Mouse (Mus musculus) E14TG2a.4 (cell line): ENCODE data around the gene Pole.

Experiments
- H3K27me3 ChIP-seq: 2 replicates; pipeline ENCODE4 v1.6.1; 2014; ENCODE audit warnings: low read length, control low read depth; ENCODE audit not compliant: insufficient read depth
- H3K36me3 ChIP-seq: 2 replicates; pipeline ENCODE4 v1.6.1; 2014; ENCODE audit warnings: low read length, control low read depth; ENCODE audit not compliant: insufficient read depth
- H3K4me1 ChIP-seq: replicated peaks from 2 replicates; pipeline ENCODE4 v1.6.1; 2014; ENCODE audit warnings: low read depth, low read length, control low read depth
- H3K4me3 ChIP-seq: replicated peaks from 2 replicates; pipeline ENCODE4 v1.5.1; 2014; ENCODE audit warnings: mild to moderate bottlenecking, low read length
- H3K9me3 ChIP-seq: 2 replicates; pipeline ENCODE4 v1.6.1; 2014; ENCODE audit warnings: low read length, control low read depth
- CTCF ChIP-seq: conservative IDR thresholded peaks from 2 replicates; pipeline ENCODE4 v1.5.1; 2014; ENCODE audit warnings: low read length
- NANOG ChIP-seq: IDR thresholded peaks from 2 replicates; pipeline ENCODE4 v1.6.1; 2014; ENCODE audit warnings: borderline replicate concordance, low read length, mixed read lengths
- POU5F1 ChIP-seq: IDR thresholded peaks from 2 replicates; pipeline ENCODE4 v1.6.1; 2014; ENCODE audit warnings: low read length, borderline replicate concordance

Gene Pole

DNA sequence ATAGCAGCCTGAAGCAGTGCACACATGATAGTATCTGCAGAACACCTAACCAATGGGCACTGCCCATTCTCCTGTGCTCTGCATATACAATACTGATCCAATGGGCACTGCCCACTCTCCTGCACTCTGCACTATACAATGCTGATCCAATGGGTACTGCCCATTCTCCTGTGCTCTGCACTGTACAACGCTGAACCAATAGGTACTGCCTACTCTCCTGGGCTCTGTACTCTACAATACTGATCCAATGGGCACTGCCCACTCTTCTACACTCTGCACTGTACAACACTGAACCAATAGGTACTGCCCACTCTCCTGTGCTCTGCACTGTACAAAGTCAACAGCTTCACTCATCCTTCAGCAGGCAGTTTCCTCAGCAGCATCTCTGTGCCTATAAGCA is 9.2 kb upstream of the Pole start:
- Histone ChIP-seq H3K4me1 (no peaks in the 10 kb centered on the region), H3K4me3 (no peak overlapping the region), H3K27me3 (no peaks in the 10 kb centered on the region), H3K9me3 (no peaks in the 10 kb centered on the region), H3K36me3 (peaks cover 65% of the 10 kb centered on the region)
- TF ChIP-seq CTCF: no peak
- no peak for TF ChIP-seq NANOG
- no peak for TF ChIP-seq POU5F1

GRCm38 (mm10) chr5:110281984-110282383 is 4.1 kb upstream of the Pole start:
- no peak overlapping the region for H3K4me3 ChIP-seq
- H3K27me3 ChIP-seq: peaks cover 7% of the 10 kb centered on the region
- H3K36me3 ChIP-seq: peaks cover 37% of the 10 kb centered on the region
- TF ChIP-seq CTCF: no peak
- no peak for TF ChIP-seq NANOG
- no peak for TF ChIP-seq POU5F1
- H3K4me1 ChIP-seq: peaks cover 31% of the 10 kb centered on the region
- H3K9me3 ChIP-seq: no peaks in the 10 kb centered on the region

GRCm38 (mm10) chr5:110284536-110284935 is 1.6 kb upstream of the Pole start:
- Histone ChIP-seq H3K9me3 (no peaks in the 10 kb centered on the region), H3K4me1 (peaks cover 38% of the 10 kb centered on the region), H3K4me3 (peak overlapping the region; percentile 94), H3K27me3 (peaks cover 7% of the 10 kb centered on the region), H3K36me3 (peaks cover 41% of the 10 kb centered on the region)
- TF ChIP-seq CTCF (peak; percentile 83), NANOG (no peak)

- peaks cover 47% of the 10 kb centered on the region for H3K36me3 ChIP-seq
- peak overlapping the region; percentile 94 for H3K4me3 ChIP-seq
- TF ChIP-seq NANOG: no peak
- H3K27me3 ChIP-seq: peaks cover 7% of the 10 kb centered on the region
- no peaks in the 10 kb centered on the region for H3K9me3 ChIP-seq
- peaks cover 38% of the 10 kb centered on the region for H3K4me1 ChIP-seq
These were observed 950 bp upstream of the Pole start for GRCm38 (mm10) chr5:110285156-110285555.

DNA sequence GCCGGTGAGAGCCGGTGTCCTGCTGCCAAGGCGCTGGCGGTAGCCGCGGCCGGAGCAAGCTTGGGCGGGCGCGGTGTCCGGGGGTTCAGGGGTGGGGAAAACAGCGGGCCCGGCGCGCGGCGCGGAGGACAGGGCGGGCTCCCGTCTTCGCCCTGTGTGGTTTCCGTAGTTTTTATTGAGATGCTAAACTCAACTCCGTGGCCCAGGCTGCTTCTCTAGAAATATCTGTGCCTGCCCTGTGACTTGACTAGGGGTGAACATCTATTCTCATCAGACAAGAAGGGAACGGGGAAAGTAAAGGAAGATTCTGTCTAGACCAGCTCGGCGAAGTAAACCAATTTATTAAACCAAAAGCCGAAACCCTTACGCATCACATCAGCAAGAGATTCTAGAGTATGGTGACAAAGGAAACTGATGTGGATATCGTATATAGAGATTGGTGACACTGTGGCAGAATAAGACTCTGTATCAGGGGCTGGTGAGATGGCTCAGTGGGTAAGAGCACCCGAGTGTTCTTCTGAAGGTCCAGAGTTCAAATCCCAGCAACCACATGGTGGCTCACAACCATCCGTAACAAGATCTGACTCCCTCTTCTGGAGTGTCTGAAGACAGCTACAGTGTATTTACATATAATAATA is 459 bp downstream of the Pole start:
- peak overlapping the region; percentile 94 for H3K4me3 ChIP-seq

DNA sequence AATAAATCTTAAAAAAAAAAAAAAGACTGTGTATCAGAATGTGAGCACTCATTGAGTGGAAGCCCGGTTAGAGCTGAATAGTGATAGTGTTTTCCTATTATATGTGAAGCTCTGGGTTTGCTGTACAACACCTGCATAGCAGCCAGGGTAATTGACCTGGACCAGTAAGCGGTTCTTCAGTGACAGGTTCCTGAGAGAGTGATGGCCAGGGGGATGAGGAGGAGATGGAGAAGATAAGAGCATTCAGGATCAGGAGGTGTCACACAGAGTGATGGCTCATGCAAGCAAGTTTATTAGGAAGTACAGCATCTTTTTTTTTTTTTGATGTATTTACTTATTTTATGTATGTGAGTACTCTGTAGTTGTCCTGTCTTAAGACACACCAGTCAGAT is 974 bp downstream of the Pole start:
- H3K4me3 ChIP-seq: peak overlapping the region; percentile 94
- H3K9me3 ChIP-seq: no peaks in the 10 kb centered on the region
- peaks cover 37% of the 10 kb centered on the region for H3K4me1 ChIP-seq
- H3K36me3 ChIP-seq: peaks cover 51% of the 10 kb centered on the region
- peaks cover 7% of the 10 kb centered on the region for H3K27me3 ChIP-seq
- TF ChIP-seq CTCF: no peak

More for the DNA sequence above, 459 bp downstream of the Pole start:
- TF ChIP-seq POU5F1: no peak
- no peak for TF ChIP-seq NANOG
- TF ChIP-seq CTCF: no peak
- peaks cover 7% of the 10 kb centered on the region for H3K27me3 ChIP-seq
- peaks cover 38% of the 10 kb centered on the region for H3K4me1 ChIP-seq
- H3K36me3 ChIP-seq: peaks cover 50% of the 10 kb centered on the region
- no peaks in the 10 kb centered on the region for H3K9me3 ChIP-seq

GRCm38 (mm10) chr5:110291649-110292048 is 5.5 kb downstream of the Pole start:
- TF ChIP-seq CTCF (no peak), NANOG (no peak), POU5F1 (no peak)
- peaks cover 77% of the 10 kb centered on the region for H3K36me3 ChIP-seq
- H3K9me3 ChIP-seq: no peaks in the 10 kb centered on the region
- H3K27me3 ChIP-seq: no peaks in the 10 kb centered on the region
- peaks cover 8% of the 10 kb centered on the region for H3K4me1 ChIP-seq
- no peak overlapping the region for H3K4me3 ChIP-seq

DNA sequence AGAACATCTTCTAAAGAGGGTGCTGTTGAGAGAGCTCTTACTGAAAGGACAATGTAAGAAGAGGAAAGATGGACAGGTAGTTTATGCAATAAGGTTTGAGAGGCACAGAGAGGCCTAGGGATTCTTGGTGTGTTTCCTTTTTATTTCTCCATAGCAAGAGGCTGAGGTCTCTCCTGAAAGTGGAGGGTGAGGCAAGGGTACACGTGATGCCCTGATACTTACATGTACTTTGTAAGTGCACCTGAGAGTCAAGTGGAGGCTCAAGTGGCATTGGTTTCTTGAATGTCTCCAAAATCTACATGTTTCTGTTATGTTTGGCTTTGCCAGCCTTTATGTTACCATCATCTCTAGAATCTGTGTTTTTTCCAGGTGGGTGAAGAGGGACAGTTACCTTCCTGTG is 10.5 kb downstream of the Pole start:
- no peaks in the 10 kb centered on the region for H3K9me3 ChIP-seq
- H3K36me3 ChIP-seq: peaks cover 93% of the 10 kb centered on the region
- no peak overlapping the region for H3K4me3 ChIP-seq
- 0 out of 2 replicates have a peak, but pooled peaks cover 4% of the 10 kb centered on the region for H3K4me1 ChIP-seq
- no peak for TF ChIP-seq CTCF
- no peak for TF ChIP-seq POU5F1
- no peak for TF ChIP-seq NANOG
- no peaks in the 10 kb centered on the region for H3K27me3 ChIP-seq

GRCm38 (mm10) chr5:110300591-110300990 is 14.5 kb downstream of the Pole start:
- Histone ChIP-seq H3K4me3 (no peak overlapping the region), H3K27me3 (no peaks in the 10 kb centered on the region), H3K9me3 (no peaks in the 10 kb centered on the region), H3K36me3 (peaks cover 99% of the 10 kb centered on the region), H3K4me1 (0 out of 2 replicates have a peak, but pooled peaks cover 4% of the 10 kb centered on the region)
- TF ChIP-seq POU5F1 (no peak), CTCF (no peak), NANOG (no peak)

DNA sequence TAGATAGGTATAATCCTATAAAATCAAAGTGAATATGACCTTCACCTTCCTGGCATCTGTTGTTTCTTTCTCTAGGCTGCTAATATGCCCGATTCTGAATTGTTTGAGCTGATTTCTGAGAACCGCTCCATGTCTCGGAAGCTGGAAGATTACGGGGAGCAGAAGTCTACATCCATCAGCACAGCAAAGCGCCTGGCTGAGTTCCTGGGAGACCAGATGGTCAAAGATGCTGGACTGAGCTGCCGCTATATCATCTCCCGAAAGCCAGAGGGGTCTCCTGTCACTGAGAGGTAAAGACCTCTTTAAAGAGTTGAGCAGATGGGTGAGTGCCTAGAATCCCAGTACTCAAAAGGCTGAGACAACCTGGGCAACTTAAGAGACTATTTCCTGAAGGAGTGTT is 22.8 kb downstream of the Pole start:
- no peaks in the 10 kb centered on the region for H3K27me3 ChIP-seq
- peaks cover 5% of the 10 kb centered on the region; the same call in 1 of the 2 replicates for H3K4me1 ChIP-seq
- H3K9me3 ChIP-seq: no peaks in the 10 kb centered on the region
- peaks cover 100% of the 10 kb centered on the region for H3K36me3 ChIP-seq
- TF ChIP-seq NANOG (no peak), POU5F1 (no peak), CTCF (no peak)
- no peak overlapping the region for H3K4me3 ChIP-seq
